Mouse (Mus musculus) testis, adult 2 months (tissue): ENCODE results near the gene Bud23.

Experiments
- CTCF ChIP-seq: fragments of 200-500 bp; IDR thresholded peaks from 2 replicates; pipeline ENCODE4 v1.5.1; 2012; ENCODE audit warnings: low read depth, mild to moderate bottlenecking, inconsistent platforms, low read length, moderate library complexity; ENCODE audit not compliant: control insufficient read depth, insufficient read depth, insufficient replicate concordance
- POLR2A ChIP-seq: fragments of 200-500 bp; IDR thresholded peaks from 2 replicates; pipeline ENCODE4 v1.6.1; 2012; ENCODE audit warnings: low read depth, mild to moderate bottlenecking, inconsistent platforms, low read length, moderate library complexity; ENCODE audit not compliant: control insufficient read depth

DNA sequence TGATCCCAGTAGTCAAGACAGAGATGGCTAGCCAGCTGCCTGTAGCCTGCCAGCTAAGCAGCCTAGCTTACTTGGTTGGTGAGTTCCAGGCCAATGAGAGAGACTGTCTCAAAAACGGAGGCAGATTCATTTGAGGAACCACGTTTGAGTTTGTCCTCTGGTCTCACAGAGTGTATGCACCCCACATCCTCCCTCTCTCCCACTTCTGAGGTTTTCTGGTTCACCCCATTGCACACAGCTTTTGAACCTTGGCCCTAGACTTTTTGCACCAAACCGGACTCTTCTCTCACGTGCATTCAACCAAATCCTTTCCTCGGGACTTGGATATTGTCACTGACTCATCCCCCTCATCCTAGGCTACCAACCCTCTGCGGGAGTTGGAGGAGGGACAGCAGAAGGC lies 45.2 kb upstream of the Bud23 start:
- TF ChIP-seq CTCF: no peak
- no peak for TF ChIP-seq POLR2A
